In genomic region chr10:4600796-4601474, GRCm38 (mm10) we compare ENCODE assay signal across 28 mouse cellular contexts. TPM values are rescaled to one million over a fixed set of nuclear protein-coding genes. Genes with fewer than 3 reads are reported as not detected.
DNase-seq lines count a peak whose midpoint lies in the region; ATAC-seq and TF ChIP-seq lines count a peak whose summit lies in the region.
"Had no signal": no experiment of that assay in that cellular context is flagged by ENCODE, and none has a peak within 500 bp of the region (broad histone marks: within the 10 kb centered on the region; RNA-seq: fewer than 3 reads in every experiment).

No protein-coding gene starts in this region.

- no peaks in the 10 kb centered on the region for H3K4me1 ChIP-seq in spleen, adult 2 months (ENCODE audit: control insufficient read depth, insufficient read depth, insufficient read length)
- no peaks in the 10 kb centered on the region for H3K4me1 ChIP-seq in embryonic facial prominence, embryonic 14.5 days (ENCODE audit: control insufficient read depth, insufficient read depth, low read length)
- H3K4me1 ChIP-seq: embryonic facial prominence, embryonic 13.5 days; hindbrain, embryonic 12.5 days; limb, embryonic 12.5 days; liver, embryonic 12.5 days; midbrain, embryonic 10.5 days; midbrain, embryonic 15.5 days had no signal

- intact Hi-C loops in heart, postnatal 10 days (cut with DNase I): no loop called here

- peak; percentile 30; the same call in 1 of the 2 replicates for ATAC-seq in embryonic facial prominence, embryonic 14.5 days (ENCODE audit: low read depth)
- ATAC-seq in megakaryocyte progenitor cell, adult 5-6 weeks (replicated peaks; ENCODE audit: poor library complexity): peak; percentile 42; the same call in 1 of the 2 replicates
- ATAC-seq: forebrain, embryonic 16.5 days; intestine, postnatal 0 days; liver, embryonic 12.5 days; liver, postnatal 0 days; midbrain, embryonic 15.5 days; Patski had no signal

- H3K9me3 ChIP-seq in embryonic facial prominence, embryonic 14.5 days (ENCODE audit: control insufficient read depth, low read length): no peaks in the 10 kb centered on the region
- H3K9me3 ChIP-seq: G1E; hindbrain, embryonic 12.5 days; limb, embryonic 12.5 days; liver, embryonic 12.5 days; midbrain, embryonic 10.5 days; midbrain, embryonic 15.5 days had no signal

- DNase-seq in spleen, adult 2 months (ENCODE audit: low read depth in 1 of 2, low spot score in 2 of 2): no peak
- DNase-seq in spleen, adult 12 weeks (ENCODE audit: low spot score): no peak
- DNase-seq in embryonic facial prominence, embryonic 14.5 days (ENCODE audit: low spot score): peak; percentile 45
- DNase-seq in testis, postnatal 14 days (ENCODE audit: low spot score): no peak
- no peak for DNase-seq in heart, postnatal 10 days
- DNase-seq in cerebellum, adult 18-20 months: no peak
- DNase-seq: adrenal gland, postnatal 25 days; cerebellum, adult 8-10 months; cerebellum, postnatal 25 days; gastrocnemius, adult 2 months; gastrocnemius, postnatal 36 days; kidney, postnatal 25 days; liver, postnatal 0 days; lung, postnatal 4 days; right cerebral cortex, adult 18-20 months; thymus, postnatal 14 days had no signal

- WGBS in spleen, adult 2 months: 59% methylated on average over 2 of the region's 2 CpGs
- WGBS in embryonic facial prominence, embryonic 14.5 days: 66% methylated on average over 2 of the region's 2 CpGs

- TF ChIP-seq POLR2A in spleen, adult 2 months (IDR thresholded peaks at IDR 0.05; ENCODE audit: low read depth, low read length): no peak

- TF ChIP-seq CTCF in spleen, adult 2 months (IDR thresholded peaks at IDR 0.05; ENCODE audit: extremely low read depth, insufficient read depth, insufficient read length, insufficient replicate concordance): no peak

- no peak overlapping the region for H3K9ac ChIP-seq in embryonic facial prominence, embryonic 14.5 days (ENCODE audit: low read depth, low read length)
- H3K9ac ChIP-seq: embryonic facial prominence, embryonic 13.5 days; hindbrain, embryonic 12.5 days; limb, embryonic 12.5 days; liver, embryonic 12.5 days; liver, postnatal 0 days; midbrain, embryonic 15.5 days had no signal

- 0 out of 2 replicates have a peak overlapping the region, but pooled peaks have one; percentile 42 for H3K27ac ChIP-seq in spleen, adult 2 months (ENCODE audit: insufficient read depth, low read length)
- H3K27ac ChIP-seq in embryonic facial prominence, embryonic 14.5 days (replicated peaks; ENCODE audit: low read depth, low read length): no peak overlapping the region
- H3K27ac ChIP-seq: embryonic facial prominence, embryonic 13.5 days; gastrocnemius, adult 2 months; hindbrain, embryonic 12.5 days; limb, embryonic 12.5 days; liver, embryonic 12.5 days; midbrain, embryonic 10.5 days; midbrain, embryonic 15.5 days had no signal

- no peaks in the 10 kb centered on the region for H3K36me3 ChIP-seq in spleen, adult 2 months (ENCODE audit: control insufficient read depth, insufficient read depth, low read length)
- no peaks in the 10 kb centered on the region for H3K36me3 ChIP-seq in embryonic facial prominence, embryonic 14.5 days (ENCODE audit: control insufficient read depth, insufficient read depth, low read length)
- H3K36me3 ChIP-seq: embryonic facial prominence, embryonic 13.5 days; G1E; hindbrain, embryonic 12.5 days; limb, embryonic 12.5 days; liver, embryonic 12.5 days; midbrain, embryonic 10.5 days; midbrain, embryonic 15.5 days had no signal

- H3K4me2 ChIP-seq in embryonic facial prominence, embryonic 14.5 days (ENCODE audit: low read depth, low read length): no peak overlapping the region
- H3K4me2 ChIP-seq: embryonic facial prominence, embryonic 13.5 days; hindbrain, embryonic 12.5 days; limb, embryonic 12.5 days; liver, embryonic 12.5 days; midbrain, embryonic 15.5 days had no signal

- no peaks in the 10 kb centered on the region for H3K27me3 ChIP-seq in spleen, adult 2 months (ENCODE audit: control insufficient read depth, insufficient read depth, low read length)
- H3K27me3 ChIP-seq in embryonic facial prominence, embryonic 14.5 days (replicated peaks; ENCODE audit: control insufficient read depth, insufficient read depth, low read length): no peaks in the 10 kb centered on the region
- H3K27me3 ChIP-seq: hindbrain, embryonic 12.5 days; limb, embryonic 12.5 days; liver, embryonic 12.5 days; midbrain, embryonic 15.5 days; Patski had no signal

- no peak overlapping the region for H3K4me3 ChIP-seq in spleen, adult 2 months (ENCODE audit: extremely low read depth, insufficient read depth, insufficient read length)
- no peak overlapping the region for H3K4me3 ChIP-seq in embryonic facial prominence, embryonic 14.5 days (ENCODE audit: low read depth, low read length)
- H3K4me3 ChIP-seq: embryonic facial prominence, embryonic 13.5 days; erythroblast, embryonic 14.5 days; gastrocnemius, adult 2 months; hindbrain, embryonic 12.5 days; limb, embryonic 12.5 days; liver, embryonic 12.5 days; midbrain, embryonic 10.5 days; midbrain, embryonic 15.5 days had no signal

RNA-seq across cellular contexts. Expression of gene Esr1, which starts 10.5 kb away (rescaled TPM):
- polyA plus RNA-seq in spleen, adult 2 months (2012; rRNA removed): 1.9 and 2.2 TPM in 2 replicates
- polyA plus RNA-seq in embryonic facial prominence, embryonic 14.5 days (2014; fragmentation: Nextera tagmentation; extraction: Ambion mirVana): 0.51 and 0.82 TPM in 2 replicates
- total RNA-seq in megakaryocyte progenitor cell, adult 5-6 weeks (2015): 14.4 and 16.2 TPM in 2 replicates
- 9.5 and 10.9 TPM in 2 replicates for total RNA-seq in megakaryocyte progenitor cell, adult 5-6 weeks (2017)
- 1 to 10 TPM in 1 of 2 experiments, under 1 TPM in 1; 0.97 to 1.3 TPM for total RNA-seq in heart, postnatal 10 days (2021)
- polyA plus RNA-seq: G1E; midbrain, embryonic 10.5 days had no signal

Comparison
In these comparisons a context has a peak if more than half of its experiments do, and no peak if none do; other contexts are left out.
1. RNA of gene Esr1, which starts 10.5 kb away (total RNA-seq): 9.5 to 16.2 TPM in megakaryocyte progenitor cell, adult 5-6 weeks; 0.97 to 1.3 TPM in heart, postnatal 10 days; every median in the first group is over 4 times any median in the second.